Mouse (Mus musculus) fat pad, adult 2 months (tissue): ENCODE data around the gene Mfng.

Experiments used
- DNase-seq: peaks from one replicate; pipeline ENCODE4 v3.0.0-alpha.2; 2011; ENCODE audit warnings: low read depth, low spot score; ENCODE audit errors: extremely low read depth

Gene Mfng

DNA sequence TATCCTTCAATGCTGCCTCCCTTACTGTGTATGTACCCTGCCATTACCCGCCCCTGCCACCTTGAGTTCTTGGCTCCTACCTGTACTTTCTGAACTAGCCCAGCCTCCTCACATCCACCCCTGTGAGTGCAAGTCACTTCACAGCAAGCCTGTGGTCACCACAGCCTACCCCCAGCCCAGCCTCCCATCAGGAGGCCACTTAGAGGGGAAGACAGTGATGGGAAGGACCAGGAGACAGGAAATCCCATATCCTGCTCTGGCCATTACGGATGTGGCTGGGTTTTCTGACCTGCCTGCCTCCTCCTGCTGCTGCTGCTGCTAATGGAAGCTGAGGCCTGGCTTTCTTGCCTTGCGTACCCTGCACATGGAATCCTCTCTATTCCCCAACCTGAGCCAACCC is 14.8 kb upstream of the Mfng start:
- DNase-seq: no peak

DNA sequence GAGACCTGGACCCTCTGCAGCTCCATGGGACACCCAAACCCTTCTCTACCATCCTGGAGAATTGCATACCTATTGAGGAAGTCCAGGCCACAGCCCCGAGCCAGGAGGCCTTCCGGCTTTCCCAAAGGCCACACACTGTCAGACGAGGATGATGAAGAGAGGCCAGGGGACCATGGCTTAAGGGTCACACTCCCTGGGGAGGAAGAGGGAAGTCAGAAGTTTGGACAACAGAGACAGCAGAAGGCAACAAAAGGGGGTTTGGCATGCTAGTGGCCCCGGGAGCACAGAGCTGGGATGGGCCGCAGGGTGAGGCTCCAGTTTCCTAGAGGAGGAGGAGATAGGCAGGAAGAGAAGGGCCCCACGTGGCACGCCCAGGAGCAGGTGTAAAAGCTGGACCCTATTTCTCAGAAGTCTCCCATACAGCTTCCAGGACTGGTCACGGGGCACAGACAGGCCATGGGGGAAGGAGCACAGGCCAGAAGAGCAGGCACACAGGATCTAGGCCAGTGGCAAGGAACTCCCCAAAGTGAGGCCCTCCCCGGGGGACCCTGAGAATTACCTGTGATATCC is 14.1 kb upstream of the Mfng start:
- no peak for DNase-seq

DNA sequence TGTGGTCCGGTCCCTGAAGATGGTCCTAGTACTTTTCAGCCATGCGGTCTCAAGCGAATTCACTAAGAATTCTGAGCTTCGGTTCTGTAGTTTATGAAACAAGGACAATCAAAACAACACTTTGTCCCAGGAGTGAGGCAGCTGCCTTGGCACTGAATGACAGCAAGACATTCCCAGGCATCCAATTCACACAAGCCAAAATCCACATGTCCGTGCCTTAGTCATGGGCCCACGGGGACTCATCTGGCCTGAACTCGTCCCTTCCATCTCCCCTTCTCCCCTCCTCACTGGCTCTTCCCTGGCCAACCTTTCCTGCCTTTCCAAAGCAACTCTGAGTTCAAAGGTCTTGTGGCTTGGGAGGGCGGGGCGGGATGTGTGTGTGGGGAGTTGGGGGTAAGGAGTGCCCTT is 13.1 kb upstream of the Mfng start:
- DNase-seq: peak; percentile 26

DNA sequence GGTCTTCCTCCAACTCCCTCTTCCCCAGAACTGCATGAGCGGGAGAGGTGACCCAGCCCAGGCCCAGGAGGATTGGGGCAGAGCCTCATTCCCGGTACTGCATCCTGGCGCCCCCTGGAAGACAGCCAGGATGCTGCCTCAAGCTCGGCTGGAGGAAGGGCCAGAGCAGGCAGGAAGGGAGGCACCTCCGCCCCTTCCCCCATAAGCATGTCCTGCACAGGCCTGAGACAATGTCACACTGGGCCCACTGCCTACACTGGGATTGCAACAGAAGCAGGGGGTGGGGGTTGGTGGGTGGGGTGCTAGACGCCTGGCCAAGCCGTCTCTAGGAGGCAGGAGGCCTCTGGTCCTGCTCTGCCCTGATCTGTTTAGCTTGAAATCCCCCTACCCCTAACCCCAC is 12.7 kb upstream of the Mfng start:
- DNase-seq: no peak

DNA sequence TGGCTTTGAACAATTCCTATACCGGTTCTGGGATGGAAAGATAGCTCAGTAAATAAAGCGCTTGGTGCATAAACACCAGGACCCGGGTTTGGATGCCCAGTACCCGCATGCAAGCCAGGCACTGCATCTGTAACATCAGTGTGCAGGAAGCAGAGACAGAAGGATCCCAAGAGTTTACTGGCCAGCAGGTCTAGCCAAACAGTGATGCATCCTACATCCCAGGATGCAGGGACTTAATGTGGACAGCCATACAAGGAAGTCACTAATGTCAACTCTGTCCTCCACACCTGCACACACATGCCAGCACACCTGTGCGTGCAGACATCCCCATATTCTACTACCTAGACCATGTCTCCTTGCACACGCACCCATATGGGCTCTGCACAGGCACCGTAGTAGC is 12.0 kb upstream of the Mfng start:
- DNase-seq: no peak

DNA sequence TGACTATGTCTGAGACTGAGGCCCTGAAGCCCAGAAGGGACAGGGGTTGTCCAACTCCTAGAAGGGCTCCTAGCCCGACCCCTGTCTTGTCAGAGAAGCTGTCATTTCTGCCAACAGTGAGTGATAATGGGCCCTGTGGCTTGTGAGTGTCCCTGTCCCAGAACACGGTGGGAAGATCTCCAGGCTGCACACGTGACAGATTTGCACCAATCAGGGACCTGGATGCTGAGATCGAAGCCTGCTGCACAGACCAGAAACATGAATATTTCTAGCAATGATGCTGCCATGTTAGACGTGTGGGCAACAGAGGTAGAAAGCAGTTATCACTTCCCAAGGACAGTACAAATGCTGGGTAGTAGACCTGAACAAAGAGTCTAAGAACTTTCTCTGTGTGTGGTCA is 11.2 kb upstream of the Mfng start:
- DNase-seq: no peak

DNA sequence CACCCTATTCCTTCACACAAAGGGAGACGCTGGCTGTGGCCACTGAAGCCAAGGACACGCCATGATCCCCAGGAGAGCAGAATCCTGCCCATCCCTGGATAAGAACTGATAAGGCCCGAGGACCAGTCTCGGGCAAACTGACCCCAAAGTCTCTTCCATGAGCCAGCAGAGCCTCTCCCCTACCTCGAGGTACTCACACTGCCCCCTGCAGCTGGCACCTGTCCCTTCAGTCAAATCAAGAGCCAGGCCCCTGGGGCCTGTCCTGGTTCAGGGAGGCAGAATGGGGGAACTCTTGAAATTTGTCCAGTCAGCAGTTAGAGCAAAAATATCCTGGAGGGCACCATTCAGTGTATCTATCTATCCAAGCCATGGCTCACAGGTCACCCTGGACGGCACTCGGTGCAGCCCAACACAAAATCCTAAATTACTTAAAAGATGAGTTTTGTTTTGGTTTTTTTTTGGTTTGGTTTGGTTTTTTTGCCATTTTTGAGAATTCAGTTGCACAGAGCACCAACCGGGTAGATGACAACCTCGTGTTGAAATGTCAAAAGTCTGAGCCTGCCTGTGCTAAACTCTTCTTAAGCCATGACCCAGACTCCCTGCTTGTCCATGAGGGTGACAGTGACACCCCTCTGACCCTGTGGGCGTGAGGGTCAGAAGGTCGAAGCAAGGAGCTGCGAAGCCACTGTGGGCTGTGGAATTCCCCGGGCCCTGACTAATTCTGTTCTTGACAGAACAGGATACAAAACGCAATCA is 9.3 kb upstream of the Mfng start:
- no peak for DNase-seq

DNA sequence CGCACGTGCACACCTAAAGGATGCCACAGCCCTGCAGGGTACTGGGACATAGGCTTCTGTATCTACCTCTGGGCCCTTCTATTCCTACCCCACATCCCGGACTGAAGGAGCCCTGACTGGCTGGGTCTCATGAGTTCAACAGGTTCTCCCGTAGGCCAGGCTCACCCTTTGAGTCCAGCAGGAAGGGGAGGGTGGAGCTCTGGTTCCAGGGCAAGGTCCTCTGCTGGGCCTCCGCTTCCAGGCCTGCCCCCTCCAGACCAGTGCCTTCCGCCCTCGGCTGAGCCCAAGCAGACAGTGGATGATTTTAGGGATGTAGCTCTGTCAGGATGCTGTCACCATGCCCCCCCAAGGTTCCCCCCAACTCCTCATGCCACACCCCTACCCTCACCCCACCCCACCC is 7.6 kb upstream of the Mfng start:
- DNase-seq: no peak

DNA sequence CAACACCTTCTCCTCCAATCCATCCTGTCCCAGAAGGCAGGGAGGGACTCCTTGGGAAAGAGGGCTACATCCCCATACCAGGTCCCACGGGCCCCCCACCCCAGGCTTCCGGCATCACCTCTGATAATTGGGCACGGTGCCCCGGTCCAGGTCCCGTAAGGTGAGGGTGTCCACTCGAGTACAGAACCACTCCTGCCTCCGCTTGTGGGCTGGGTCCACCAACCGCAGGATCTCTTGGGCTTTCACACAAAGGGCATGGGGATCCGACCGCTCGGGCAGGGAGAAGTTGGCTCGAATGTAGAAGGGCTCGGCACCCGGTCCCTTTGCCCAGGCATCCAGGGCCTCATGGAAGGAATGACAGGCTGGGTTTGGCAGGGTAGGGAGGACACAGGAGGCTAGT is 7.1 kb upstream of the Mfng start:
- DNase-seq: no peak

DNA sequence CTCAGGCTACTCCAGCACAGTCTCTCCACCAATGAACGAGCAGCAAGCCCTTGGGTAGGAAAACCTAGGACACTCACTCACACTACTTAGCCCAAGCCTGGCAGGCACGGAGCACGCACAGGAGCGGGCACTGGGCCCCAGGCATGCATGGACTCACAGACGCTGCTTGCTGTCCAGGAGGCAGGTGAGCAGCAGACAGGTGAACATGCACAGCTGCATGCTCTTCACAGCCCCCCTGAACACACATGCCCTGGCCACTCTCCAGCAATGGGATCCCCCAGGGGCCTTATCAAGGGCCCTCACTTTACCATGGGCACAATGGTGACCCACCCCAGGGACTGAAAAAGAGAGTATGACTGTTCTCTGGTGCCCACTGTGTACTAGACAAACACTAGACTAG is 6.4 kb upstream of the Mfng start:
- DNase-seq: no peak

DNA sequence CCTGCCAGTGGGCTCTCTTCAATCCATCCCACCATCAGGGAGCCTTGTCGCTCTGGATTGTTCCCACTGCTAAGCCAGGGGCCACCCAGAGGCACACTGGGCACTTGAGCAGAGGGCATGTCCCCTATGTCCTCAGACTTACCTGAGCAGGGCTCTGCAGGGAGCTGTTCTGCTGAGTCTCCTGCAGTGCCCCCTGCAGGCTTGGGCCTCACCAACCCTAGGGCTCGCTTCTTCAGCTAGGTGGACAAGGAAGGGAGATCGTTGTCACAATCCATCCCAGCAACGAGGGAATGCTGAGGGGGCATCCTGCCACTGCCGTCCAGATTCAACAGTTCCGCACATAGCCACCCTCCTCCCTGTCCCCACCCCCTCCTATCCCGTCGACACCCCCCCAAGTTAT is 6.0 kb upstream of the Mfng start:
- no peak for DNase-seq

DNA sequence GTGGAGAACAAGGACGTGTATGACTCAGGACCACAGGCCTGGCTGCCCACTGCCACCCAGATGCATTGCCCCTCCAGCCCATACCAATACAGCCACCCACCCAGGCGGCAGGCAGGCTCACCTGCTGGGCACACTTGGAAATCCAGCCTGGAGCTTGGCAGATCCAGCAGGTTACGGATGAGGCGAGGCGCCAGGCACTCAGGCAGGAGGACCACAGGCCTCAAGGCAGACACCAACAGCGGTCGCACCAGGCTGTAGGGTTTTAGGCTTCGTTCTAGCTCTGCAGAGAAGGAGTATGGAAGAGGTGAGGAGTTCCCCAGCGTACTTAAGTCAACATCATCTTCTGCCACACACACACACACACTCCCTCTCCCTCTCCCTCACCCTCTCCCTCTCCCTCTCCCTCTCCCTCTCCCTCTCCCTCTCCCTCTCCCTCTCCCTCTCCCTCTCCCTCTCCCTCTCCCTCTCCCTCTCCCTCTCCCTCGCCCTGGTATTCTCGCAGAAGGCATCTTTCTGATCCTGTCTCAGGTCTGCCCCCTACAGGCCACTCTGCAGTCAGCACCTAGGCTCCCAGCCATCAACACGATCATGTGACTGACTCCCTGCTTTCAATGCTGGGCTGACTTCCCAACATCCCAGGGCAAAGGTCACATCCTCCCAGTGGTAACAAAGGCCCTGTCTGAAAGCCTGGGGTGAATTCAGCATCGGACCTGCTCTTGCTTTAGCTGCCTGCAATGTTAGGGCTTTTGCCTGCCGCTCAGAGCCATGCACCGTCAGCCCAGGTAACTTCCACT is 5.0 kb upstream of the Mfng start:
- no peak for DNase-seq

DNA sequence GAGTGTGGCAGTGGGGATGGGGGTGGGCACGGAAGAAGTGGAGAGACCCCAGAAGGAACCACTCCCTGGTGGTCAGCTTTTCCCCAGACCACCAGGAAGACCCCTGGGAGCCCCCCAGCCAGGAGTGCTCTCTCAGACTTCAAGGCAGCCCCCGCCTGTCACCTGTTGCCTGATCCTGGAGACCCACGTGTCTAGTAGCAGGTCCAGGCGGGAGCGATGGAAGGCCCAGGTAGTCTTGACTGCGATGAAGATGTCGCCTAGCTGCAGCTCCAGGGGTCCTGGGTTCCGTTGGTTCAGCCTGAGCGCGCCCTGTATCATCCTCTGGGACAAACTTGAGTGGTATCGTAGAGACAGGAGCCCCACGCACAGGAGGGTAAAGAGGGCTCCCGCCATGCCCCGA is 419 bp downstream of the Mfng start:
- DNase-seq: no peak

DNA sequence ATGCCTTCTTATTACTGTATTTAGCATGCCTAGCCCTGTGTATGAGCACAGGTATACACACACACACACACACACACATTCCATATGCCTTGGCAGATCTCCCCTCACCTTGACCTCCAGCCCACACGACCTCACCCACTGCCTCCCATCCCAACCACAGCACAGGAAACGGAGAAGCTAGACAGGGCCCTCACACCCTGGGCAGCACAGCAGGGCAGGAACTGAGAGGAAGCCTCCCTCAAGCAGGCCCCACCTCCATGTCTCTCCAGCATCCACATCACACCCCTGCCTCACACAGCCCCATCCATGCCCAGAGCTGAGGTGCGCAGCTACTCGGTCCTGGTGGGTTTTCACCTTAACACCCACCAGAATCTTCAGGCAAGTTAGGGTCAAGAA is 909 bp downstream of the Mfng start:
- no peak for DNase-seq

DNA sequence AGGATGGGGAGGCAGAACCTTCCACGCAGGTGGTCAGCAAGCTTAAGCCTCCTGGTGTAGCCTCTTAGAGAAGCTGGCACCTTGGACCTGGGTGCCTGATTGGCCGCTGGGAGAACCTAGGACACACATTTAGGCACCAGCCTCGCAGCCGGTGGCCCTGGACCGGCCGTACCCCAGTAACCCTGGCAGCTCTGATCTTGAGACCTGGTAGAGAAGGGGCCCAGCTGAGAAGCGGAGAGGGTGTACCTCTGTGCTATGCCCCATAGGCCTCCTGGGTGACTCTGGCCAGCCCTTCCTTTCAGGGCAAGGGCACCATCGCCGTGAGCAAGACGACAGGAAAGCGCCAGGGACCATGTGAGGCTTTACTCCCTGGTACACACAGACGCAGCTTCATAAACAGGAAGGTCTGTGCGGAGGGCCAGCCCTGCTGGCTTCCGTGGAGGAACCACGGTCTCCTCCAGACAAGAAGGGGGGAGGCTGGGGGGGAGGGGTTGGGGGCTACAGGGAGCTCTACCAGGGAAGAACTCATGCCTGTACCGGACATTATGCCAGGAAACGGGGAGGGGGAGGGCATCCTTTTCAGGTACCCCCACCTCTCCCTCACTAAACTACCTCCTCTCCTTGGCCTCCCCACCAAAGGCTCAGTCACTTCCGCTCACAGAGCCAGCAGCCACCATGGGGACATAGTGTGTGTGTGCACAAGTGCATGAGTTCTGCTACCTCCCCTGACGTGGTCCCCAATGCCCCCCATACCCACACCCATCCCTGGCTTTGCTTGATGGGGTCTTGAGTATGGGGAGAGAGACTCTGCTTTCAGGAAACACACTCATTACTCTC is 1.5 kb downstream of the Mfng start:
- DNase-seq: no peak

DNA sequence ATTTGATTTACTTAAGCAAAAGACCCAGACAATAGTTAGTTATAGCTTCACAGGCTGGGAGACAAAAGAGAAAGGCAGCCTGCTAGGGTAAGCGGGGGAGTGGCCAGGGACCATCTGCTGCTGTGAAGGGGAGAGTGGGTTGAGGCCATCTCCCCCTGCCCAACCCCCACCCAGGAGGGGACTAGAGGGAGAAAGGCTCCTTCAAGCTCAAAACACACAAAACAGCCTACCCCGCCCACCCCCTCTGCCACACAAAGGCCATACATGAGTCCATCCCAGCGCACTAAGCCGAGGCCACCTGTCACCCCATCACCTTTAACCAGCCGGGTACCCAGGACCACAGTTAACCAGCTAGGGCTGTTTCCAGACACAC is 2.3 kb downstream of the Mfng start:
- no peak for DNase-seq

DNA sequence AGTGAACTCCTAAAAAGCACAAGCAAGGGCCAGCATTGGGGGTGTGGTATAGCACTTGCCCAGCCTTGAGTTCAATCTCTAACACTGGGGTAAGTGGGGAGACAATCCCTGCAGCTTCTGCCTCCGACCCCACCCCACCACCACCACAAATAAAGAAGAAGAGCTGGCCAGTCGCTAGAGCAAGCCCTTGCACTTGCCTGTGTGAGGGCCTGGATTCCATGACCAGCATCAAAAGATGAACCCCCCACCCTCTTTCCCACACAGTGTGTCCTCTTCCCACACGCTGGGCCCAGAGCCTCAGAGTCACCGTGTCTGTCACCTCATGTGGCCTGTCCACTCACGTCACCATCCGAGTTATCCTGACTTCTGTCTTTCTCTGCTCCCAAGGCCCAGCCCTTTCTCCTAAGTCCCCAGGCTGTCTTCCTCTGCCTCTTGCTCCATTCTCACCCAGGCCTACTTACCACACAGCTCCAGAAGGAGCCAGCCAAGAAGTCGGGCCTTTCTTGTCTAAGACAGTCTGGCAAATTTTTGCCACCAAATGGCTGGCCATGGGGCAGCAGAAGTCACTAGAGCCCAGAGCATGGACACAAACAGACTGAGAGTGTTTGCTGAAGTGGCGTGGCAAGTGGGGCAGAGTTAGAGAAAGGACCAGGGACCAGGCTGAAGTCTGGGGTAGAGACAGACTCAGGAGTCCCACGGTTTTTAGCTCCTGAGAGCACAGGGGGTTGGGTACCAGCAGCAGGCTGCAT is 2.9 kb downstream of the Mfng start:
- no peak for DNase-seq

DNA sequence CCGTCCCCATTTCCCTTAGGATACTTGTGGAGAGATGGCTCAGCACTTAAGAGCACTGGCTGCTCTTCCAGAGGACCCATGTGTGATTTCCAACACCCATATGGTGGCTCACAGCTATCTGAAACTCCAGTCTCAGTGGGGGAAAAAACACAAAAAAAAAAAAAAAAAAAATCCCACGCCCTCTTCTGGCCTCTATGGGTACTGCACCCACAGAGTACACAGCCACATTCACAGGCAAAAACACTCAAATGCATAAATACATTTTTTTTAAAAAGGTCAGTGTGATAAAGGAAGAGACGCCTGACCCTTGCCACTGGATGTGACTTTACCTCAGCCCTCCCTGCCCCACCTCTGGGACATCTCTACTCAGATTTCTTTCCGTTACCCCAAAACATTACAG is 4.2 kb downstream of the Mfng start:
- DNase-seq: no peak

DNA sequence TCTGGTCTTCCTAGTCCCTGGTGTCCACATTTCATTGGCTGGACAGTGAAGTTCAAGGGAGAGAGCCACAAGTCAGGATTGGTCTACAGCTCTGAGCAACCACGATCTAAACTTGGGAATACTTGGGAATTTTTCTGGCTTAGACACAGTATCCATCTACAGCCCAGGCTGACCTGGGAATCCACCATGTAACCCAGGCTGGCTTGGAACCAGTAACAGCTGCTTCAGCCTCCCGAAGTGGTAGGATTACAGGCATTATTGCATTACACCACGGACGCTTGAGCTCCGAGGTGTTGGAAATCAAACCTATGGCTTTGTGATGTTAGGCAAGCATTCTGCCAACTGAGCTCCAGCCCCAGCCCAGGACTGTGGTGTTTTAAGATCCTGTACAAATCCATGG is 9.6 kb downstream of the Mfng start:
- DNase-seq: peak; percentile 33

DNA sequence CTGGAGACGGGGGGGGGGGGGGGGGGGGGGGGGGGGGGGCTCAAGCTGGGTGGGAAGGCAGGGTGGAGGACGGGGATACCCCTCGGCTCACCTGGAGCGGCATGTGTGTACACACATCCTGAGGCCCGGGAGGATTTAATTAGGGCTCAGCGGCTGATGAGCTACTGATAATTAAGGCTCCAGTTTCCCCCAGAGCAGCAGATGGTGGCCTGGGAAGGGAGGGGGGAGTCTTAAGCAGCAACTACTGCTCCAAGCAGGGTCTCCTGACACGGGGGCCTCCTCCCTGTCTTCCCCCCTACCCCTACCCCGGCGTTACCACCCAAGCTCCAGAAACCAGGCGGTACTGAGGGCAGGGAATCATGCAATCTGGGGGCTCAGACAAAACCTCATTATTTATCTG is 10.1 kb downstream of the Mfng start:
- DNase-seq: no peak

DNA sequence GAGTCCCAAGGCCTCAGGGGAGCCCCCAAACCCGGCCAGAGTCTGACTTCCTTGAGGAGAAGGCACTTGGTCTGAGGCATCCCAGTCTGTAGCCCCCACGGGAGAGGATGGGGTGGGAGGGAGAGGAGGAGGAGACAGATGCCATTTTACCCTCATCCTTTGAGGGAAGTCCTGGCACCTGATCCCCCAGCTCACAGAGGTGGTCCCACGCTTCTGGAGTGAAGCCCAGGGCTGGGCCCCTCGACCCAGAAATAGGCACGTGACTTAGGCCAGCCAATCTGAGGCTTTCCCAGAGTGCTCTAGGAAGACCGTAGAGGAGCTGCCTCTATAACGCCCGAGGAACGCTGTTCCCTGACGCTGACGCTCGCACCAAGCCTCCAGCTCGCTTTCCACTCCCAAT is 12.2 kb downstream of the Mfng start:
- DNase-seq: no peak
